Mouse (Mus musculus): Measurements from ENCODE around the gene Stac3.

Gene Stac3

DNA sequence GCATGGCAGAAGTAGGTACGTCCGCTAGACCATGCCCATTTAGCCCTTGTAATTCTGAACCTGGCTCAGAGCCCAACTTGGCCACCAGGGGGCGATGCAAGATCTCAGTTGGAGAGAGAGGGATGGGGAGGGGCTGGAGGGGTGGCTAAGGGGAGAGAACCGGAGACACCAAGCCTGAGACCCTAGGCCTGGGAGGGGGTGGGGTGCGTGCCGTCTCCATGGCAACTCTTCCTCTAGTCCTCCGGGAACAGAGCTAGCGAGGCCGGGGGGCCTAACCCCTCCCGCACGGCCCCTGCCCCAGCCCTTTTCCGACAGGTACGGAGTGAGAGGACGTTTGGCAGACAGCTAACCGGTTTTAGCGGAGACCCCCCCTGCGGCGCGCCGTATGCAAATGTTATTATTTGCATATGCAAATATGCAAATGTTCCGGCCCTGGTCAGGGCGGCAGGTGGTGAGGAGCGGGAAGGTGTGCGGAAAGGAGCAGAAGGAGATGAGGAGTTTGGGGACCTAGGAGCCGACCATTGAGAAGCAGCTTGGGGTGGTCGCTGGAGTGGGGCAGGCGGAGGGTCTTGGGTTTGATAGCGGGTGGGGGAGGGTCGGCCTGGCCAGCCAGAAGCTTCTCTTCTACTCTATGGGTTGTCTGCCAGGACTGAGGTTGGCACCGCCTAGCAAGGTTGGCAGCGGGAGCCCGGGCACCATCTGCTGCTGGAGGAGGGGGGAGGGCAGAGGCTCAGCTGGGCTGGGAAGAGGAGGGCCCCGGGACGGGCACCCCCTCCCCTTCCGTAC, 7.8 kb downstream of the Stac3 start:
- DNase-seq (ENCODE audit: low read depth, low spot score): peak; percentile 90

DNA sequence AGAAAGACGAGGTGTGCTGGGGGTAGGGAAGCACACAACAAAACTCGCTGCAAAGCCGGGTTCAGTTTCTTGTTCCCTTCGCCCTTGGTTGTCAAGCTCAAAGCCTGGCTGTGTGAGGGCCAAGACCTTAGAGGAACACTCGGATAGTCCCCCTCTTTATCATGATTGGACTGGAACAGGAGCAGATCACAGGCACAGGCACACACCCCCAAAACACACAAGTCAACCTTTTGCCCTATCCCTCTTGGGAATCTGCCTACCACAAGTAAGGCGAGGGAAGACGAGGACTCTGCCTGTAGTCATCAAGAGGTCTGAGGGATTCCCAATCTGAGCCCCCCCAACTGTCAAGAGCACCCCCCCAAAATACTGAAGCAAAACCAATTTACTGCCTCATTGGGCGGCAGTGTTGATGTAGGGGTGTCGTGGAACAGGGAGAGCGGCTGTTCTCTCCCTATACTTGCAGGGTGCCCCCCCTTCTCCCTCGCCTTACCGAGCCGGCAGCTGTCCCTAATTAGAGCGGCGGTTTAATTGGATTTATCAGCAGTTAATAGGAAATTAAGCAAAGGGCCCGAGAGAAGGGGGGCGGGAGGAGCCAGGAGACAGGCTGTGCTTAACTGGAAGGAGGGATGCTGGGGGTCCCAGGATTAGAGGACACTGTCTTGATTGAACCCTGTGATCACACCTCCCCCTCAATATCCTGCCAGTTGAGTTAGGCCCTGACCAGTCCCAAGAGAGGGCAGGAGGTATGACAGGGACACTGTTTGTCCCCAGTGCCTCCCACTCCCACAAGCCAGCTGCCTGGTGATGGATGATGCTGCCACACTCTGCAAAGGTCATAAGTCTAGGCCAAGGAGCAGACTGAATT, 8.6 kb downstream of the Stac3 start:
- DNase-seq (ENCODE audit: low read depth, low spot score): no peak

DNA sequence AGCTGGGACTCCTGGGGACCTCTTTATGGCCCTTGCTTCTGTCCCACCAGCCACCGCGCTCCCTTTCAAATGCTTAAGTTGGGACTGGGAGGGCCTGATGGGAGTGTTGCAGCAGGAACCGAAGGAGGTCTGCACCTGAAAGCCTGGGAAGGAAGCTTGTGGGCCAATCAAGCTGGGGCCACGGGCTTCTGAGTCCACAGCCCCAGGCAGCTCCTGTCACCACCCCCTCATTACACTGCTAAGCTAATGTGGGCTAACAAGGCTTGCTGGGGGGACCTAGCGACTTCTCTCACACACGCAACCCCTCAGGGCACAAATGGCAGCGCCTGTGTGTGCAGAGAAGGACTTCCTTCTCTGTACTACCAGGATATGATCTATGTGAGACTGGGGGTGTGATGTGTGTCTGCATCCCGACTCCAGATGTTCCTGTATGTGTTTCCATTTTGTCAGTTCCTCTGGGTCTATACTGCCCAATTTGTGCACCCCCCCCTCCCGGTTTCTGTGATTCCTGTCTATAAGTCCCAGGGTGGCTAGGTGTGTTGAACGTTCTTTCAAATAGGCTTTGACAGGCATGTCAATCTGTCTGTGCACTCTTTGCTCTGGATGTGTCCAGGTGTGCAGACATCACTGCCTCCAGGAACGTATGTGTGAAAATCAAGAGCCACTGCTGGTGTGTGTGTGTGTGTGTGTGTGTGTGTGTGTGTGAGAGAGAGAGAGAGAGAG, 9.6 kb downstream of the Stac3 start:
- DNase-seq (ENCODE audit: low read depth, low spot score): no peak

DNA sequence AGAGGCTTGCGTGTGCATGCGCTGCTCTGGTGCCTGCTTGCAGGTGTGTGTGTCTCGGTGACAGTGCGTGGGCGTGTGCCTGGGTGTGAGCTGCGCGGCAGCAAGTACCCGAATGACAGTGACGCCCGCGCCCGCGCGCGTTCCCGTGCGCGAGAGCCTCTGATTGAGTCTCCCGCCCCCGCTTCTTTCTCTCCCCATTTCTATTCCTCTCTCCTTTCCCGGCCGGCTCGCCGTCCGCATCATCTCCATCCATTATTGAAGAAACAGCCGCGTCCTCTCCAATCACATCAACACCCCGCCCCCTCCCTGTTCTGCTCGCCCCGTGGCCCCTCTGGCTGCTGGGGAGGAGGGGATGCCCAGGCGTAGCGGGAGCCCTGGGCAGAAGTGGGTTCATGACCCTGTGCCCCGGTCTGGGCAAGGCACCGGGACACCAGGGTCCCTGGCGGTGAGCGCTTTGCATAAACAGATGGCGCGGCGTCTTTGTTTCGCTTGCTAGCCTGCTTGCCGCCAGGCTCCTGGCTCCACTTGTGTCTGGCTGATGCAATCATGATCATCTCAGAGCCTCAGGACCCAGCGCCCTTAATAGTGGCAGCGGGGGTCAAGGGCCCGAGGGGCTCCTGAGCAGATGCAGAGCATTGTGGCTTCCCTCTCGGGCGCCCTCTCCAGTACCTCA, 10.3 kb downstream of the Stac3 start:
- no peak for DNase-seq (ENCODE audit: low read depth, low spot score)

DNA sequence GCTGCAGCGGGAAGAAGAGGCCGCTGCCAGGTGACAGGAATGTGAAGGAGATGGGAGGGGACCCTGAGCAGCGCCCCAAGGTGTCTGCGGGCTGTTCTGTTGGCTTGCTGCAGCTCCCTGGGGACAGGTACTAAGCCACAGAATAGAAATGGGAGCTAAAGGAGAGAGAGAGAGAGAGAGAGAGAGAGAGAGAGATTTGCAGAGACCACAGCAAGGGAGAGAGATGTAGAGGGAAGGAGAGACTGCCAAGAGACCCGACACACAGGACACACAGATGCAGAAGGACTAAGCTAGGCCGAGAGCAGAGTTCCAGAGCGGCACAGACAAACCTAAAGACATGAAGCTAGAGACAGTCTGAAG, 10.8 kb downstream of the Stac3 start:
- no peak for DNase-seq (ENCODE audit: low read depth, low spot score)

DNA sequence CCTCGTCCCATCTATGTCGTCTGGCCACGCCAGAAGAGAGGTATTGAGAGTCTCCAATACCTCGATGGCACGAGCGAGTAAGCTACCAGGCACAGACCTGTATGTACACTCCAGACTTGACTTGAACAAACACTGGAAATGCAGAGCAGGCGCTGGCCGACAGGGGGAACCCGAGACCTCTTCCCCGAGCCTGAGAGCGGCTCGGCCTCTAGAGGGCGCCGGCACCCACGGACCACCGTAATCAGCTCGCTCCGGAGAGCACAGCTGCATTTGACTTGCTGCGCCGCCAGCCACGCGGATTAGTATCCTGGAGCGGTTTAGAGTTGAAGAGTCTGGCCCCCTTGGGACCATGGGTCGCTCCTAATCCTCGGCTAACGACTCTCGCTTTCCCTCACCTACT, 11.3 kb downstream of the Stac3 start:
- peak; percentile 88 for DNase-seq (ENCODE audit: low read depth, low spot score)

DNA sequence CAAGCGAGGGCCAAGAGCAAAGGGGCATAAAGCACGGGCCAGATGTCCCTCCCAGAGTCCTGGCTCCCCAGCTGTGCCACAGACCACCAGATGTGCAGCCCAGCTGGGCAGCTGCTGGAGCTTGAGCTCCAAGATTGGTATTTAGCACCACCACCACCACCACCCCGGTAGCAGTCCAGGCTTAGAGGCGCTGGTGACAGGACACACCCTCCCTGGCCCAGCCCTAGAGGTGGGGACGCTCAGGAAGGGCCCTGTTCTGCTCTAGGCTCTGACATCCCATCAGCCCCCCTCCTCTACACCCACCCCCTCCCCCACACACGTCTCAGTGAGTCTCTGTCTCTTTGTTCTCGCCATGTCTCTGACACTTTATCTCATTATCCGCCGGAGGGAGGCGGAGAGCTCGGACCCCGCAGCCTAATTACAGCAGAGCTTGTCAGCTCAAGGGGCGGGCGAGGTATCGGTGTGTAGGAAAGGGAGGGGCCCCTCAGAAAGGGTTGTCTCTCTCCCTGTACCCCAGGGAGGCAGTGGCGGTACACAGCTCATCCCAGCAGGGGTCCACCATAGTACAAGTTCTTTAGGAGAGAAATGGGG, 12.1 kb downstream of the Stac3 start:
- DNase-seq (ENCODE audit: low read depth, low spot score): no peak

DNA sequence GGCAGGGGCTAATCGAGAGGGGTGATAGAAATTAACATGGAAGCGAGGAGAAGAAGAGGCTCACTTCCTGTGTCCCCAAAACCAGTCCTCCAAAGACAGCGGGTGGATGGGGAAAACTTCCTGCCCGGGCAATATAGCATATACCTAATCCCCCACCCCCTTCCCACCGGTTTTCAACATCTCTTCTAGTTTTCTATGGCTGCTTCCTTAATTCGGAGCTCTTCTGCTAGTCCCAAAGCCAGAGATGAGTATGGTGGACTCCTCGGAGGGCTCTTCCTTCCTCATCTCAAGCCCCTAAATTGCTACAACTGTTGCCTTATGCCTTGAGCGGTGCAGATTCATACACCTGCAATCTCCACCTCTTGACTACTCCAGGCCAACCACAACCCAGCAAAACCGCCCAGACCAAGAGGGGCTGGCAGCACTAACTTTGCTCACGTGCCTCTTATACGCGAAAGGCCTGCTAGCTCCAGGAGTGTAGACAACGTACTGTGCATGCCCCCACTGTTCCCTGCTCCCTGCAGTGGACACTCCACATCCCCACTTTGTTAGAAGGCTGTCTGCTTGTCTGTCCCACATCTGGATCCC, 12.7 kb downstream of the Stac3 start:
- no peak for DNase-seq (ENCODE audit: low read depth, low spot score)

DNA sequence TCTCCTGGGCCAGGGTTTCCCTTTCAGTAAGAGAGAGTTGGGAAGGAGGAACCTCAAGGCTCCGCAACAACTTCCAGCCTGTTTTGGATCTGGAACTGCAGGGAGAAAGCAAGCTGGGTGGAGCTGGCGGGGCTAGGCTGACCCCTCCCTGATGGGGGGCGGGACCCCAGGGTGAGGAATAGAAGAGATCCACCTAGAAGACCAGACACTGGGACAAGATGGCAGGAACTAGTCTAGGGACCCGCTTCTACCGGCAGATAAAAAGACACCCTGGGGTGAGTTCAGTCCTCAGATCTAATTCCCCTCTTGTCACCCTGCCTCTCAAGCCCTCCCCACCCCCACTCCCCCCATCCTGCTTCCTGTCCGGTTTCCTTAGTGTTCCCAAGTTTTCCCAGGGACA, 13.3 kb downstream of the Stac3 start, which contains the start of gene Ndufa4l2:
Gene Ndufa4l2, plus strand, starts transcription at position 204 of the 400 bp plus-strand sequence.
- DNase-seq (ENCODE audit: low read depth, low spot score): no peak

DNA sequence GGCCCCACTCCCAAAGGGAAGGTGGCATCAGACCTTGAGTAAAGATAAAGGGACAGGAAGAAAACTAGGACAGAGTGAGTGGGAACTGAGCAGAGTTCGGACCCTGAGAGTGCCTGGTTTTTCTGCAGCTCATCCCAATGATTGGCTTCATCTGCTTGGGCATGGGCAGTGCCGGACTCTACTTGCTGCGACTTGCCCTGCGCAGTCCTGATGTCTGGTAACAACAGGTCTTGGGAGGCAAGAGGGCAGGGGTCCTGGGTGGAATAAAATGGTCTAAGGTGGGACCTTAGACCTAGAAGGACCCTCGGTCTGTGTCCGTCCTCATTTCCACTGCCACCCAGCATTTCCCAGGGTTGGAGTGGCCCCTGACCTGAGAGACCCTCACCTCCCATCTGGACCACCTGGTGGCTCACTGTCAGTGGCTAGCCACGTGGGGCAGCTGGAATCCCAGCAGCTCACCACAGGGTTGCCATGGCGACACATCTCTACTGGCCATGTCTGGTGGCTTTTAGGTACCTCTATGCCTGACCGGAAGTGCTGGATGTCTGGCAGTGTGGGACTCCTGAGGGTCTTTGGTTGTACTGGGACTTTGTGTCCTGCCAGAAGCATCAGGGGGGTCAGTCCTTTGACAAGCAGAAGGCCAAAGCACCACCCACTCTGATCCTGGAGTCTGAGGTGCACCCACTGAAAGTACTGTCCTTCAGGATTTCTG, 13.9 kb downstream of the Stac3 start:
- DNase-seq (ENCODE audit: low read depth, low spot score): no peak

DNA sequence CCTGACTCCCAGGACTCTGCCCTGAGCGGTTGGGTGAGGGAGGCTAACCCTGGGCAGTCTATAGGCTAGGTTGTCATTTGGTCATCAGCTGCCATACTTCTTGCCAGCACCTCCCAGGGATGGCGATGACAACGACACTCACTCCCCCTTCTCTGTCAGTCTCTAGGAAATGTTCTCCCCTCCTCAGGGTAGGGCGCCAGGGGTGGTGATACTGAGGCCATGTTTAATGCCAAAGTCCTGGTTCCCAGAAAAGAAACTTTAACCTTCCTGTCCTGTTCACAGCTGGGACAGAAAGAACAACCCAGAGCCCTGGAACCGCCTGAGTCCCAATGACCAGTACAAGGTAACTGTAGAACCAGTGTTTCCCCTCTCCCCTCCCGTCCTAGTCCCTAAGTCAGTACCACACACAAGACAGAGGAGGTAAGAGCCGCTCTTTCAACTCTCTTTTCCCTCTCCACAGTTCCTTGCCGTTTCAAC, 14.5 kb downstream of the Stac3 start:
- no peak for DNase-seq (ENCODE audit: low read depth, low spot score)

DNA sequence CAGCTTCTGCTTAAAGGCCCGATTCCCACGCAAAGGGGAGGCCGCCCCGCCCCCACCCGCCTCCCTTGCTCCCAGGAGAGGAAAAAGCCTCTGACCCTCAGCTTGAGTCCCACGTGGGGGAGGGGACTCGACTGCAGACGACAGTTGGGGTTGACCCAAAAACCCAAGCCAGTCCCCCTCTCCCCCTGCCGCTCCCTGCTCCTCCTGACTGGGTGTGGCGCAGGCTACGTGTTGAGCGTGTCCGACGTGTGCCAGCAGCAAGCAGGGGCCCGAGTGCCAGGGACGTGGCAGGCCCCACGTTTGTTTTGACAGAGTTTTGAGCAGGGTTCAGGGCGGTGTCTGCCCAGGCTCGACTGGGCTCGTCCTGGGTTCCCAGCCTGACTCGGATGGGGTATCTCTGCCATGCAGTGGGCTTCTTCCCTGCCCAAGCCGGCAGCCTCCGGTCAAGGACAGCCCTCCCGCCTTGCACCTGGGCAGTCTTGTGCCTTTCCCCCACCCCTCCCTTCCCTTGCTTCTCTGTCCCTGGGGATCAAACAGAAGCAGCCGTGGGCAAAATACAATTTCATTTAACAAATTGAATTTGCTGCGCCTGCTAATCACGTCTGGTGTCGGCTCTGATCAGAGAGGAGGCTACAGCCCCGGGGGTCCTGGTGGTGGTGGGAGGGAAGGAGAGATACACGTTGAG, 15.2 kb downstream of the Stac3 start:
- DNase-seq (ENCODE audit: low read depth, low spot score): no peak

DNA sequence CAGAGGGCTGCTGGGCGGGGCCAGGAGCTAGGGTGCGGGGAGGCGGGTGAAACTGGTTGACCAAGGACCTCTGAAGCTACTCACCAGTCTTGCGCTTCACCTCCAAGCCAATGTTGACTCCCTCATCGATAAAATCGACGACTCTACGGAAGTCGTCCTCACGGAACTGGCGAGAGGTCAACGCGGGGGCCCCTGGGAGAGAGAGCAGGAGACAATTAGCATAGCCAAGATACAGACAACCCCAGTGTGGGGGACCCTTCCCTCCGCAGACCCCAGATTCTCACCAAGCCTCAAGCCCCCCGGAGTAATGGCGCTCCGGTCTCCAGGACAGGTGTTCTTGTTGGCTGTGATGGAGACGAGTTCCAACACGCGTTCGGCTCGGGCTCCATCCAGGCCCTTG, 16.5 kb downstream of the Stac3 start:
- DNase-seq (ENCODE audit: low read depth, low spot score): no peak

DNA sequence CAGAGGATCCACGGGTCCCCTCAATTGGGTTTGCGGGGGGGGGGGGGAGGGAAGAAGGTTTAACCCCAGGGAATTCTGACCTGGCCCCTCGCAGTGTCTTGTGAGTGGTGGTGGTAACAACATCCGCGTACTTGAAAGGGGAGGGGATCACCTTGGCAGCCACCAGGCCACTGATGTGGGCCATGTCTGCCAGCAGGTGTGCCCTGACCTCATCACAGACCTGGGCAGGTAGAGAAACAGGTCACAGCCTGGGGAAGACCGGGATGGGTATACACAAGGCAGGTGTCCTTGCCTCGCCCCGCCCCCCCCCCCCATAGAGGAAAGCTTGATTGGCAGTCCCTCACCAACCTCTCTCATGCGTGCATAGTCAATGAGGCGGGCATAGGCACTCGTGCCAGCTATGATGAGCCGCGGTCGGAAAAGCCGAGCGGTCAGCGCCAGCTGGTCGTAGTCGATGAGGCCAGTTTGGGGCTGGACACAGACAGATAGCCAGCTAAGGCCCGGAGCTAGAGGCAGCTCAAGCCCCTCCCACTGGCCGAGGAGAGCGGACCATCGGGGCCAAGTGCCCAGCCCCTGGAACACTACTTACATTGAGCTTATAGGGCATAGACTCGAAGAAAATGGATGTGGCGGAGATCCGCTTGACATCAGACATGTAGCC, 17.7 kb downstream of the Stac3 start:
- DNase-seq (ENCODE audit: low read depth, low spot score): no peak

DNA sequence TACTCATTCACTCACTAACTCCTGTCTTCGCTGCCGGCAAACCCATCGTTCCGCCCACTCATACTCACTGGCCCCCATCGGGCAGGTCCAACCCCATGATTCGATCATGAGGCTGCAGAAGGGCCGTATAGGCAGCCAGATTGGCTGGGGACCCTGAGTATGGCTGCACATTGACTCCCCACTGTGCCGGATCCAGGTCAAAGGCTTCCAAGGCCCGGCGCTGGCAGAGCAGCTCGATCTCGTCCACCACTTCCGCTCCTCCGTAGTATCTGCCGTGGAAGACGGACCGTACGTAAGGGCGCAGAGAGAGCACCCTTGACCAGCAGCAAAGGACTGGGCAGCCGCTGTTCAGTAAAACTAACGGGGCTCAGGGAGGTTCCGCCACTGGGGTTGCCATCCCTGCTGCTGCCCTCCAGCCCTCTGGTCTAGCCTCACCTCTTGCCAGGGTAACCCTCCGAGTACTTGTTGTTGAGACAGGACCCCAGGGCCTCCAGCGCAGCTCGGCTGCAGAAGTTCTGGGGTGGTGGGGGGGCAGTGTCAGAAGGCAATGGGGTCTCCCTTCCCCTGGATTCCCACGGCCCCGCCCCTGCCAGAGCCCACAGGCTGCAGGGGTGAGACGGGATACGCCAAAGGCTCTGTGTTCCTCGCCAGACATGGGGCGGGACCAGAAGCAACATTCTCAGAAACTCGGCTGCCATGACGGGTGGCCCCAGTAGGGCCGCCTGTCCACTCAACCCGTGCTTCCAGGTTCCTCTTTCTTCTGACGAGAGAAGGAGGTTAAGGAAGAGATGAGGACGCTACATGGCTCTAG, 18.6 kb downstream of the Stac3 start:
- no peak for DNase-seq (ENCODE audit: low read depth, low spot score)

DNA sequence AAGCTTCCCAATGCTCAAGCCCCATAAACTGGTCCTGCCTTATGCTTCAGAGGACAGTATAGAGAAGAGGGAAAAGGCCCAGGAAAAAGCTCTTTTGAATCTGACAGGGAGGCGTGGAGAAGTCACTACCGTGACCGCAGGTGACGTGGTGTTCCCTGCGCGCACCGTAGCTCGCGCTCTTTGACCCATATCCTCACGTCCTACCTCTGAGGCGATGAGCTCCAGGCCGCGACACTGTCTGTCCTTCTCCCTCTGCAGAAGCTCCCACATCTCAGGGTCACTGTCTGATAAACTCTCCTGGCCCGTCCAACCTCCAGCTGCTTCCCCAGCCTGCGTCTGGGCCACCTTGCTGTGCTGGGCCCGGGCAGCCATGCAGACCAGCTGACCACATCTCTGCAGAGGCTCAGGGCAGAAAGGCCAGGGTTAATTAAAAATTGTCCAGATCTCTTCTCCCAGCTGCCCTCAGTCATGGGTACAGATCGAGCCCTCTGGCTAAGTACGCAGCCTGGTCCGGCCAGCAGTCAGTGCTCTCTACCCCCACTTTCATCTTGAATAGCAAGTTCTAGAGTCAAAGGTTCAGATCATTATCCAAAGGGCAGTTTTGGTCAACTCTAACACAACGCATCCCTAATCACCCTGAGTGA, 19.4 kb downstream of the Stac3 start:
- no peak for DNase-seq (ENCODE audit: low read depth, low spot score)

DNA sequence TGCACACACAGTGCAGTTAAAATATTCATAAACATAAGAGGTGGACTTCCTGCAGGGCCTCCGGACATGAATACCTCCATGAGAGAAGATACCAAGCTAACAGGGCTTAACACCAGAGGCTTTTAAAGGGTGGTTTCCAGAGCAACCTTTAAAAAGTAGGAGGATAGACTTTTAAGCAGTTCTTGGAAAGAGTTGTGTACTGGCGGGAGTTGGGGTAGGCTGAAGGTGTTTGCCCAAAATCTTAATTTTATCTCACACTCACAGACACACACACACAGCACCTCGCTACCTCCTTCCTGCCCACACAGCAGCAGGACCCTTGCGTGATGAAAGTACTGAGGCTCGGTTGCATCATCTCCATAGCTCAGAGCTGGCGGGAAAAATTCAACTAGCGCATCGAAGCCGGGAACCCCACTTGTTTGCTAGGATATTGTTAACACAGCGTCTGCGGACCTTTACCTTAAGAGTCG, 20.2 kb downstream of the Stac3 start:
- DNase-seq (ENCODE audit: low read depth, low spot score): no peak
